Mouse (Mus musculus) lung, postnatal 0 days (tissue): ENCODE data around the gene Rassf8.

ENCODE experiments used
- CTCF ChIP-seq: IDR thresholded peaks from 2 replicates; pipeline ENCODE4 v1.5.1; 2016; ENCODE audit warnings: antibody characterized with exemption, mild to moderate bottlenecking
- EP300 ChIP-seq: IDR thresholded peaks from 2 replicates; pipeline ENCODE4 v1.6.1; 2016; ENCODE audit warnings: antibody characterized with exemption, mild to moderate bottlenecking, control low read depth

DNA sequence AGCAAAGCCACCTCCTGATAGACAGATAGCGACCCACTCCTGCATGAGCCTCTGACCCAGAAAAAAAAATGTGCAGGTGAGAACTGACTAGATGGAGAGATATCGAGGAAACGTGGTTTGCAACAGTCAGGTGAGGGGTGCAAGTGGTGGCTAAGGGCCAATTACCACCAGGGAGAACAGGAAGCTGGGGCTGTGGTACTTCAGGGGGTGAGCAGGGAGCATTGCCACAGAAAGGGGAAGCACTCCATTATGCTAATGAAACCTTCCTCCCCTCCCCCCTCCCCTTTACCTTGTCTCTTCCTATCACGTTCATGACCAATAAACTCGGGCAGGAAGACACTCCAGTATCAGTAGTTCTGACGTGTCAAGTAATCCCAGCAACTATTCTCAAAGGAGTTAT is 88.8 kb downstream of the Rassf8 start:
- TF ChIP-seq CTCF, result no peak
- no peak for TF ChIP-seq EP300
